Mouse (Mus musculus): Measurements from ENCODE around the gene Cdkal1. TPM values are rescaled to one million over a fixed set of nuclear protein-coding genes. Genes with fewer than 3 reads are reported as not detected.

The Cdkal1 gene
- polyA plus RNA-seq, 1 experiment from 2014 or later: 35.4 TPM

GRCm38 (mm10) chr13:29640186-29640585 is 215.3 kb downstream of the Cdkal1 start:
- H3K27ac ChIP-seq (ENCODE audit: low read depth): no peak overlapping the region
- H3K36me3 ChIP-seq (ENCODE audit: insufficient read depth): no peaks in the 10 kb centered on the region
- H3K9ac ChIP-seq: no peak overlapping the region
- H3K9me3 ChIP-seq (ENCODE audit: low read depth, low read length): no peaks in the 10 kb centered on the region
- TF ChIP-seq CTCF (IDR thresholded peaks at IDR 0.05; ENCODE audit: low read depth): no peak
- WGBS: 64% methylated on average over 1 of the region's 1 CpGs
- H3K4me1 ChIP-seq (ENCODE audit: insufficient read depth): 0 out of 2 replicates have a peak, but pooled peaks cover 6% of the 10 kb centered on the region
- H3K4me2 ChIP-seq: no peak overlapping the region
- H3K27me3 ChIP-seq (ENCODE audit: insufficient read depth, low read length): no peaks in the 10 kb centered on the region
- DNase-seq (no peak), ATAC-seq (ENCODE audit: insufficient read depth) (no peak)
- H3K4me3 ChIP-seq (ENCODE audit: low read depth, low read length): no peak overlapping the region

GRCm38 (mm10) chr13:29638303-29638702 is 217.2 kb downstream of the Cdkal1 start:
- no peak overlapping the region for H3K4me3 ChIP-seq (ENCODE audit: low read depth, low read length)
- no peaks in the 10 kb centered on the region for H3K27me3 ChIP-seq (ENCODE audit: insufficient read depth, low read length)
- ATAC-seq (ENCODE audit: insufficient read depth): no peak
- no peaks in the 10 kb centered on the region for H3K9me3 ChIP-seq (ENCODE audit: low read depth, low read length)
- no peak overlapping the region for H3K4me2 ChIP-seq
- H3K36me3 ChIP-seq (ENCODE audit: insufficient read depth): no peaks in the 10 kb centered on the region
- H3K4me1 ChIP-seq (ENCODE audit: insufficient read depth): 0 out of 2 replicates have a peak, but pooled peaks cover 6% of the 10 kb centered on the region
- 0 out of 2 replicates have a peak overlapping the region, but pooled peaks have one; percentile 18 for H3K27ac ChIP-seq (ENCODE audit: low read depth)
- no peak overlapping the region for H3K9ac ChIP-seq
- no peak for DNase-seq
- 61% methylated on average over 4 of the region's 4 CpGs for WGBS
- TF ChIP-seq CTCF (IDR thresholded peaks at IDR 0.05; ENCODE audit: low read depth): no peak

- H3K27ac ChIP-seq (ENCODE audit: low read depth): no peak overlapping the region
- H3K4me1 ChIP-seq (ENCODE audit: insufficient read depth): 0 out of 2 replicates have a peak, but pooled peaks cover 6% of the 10 kb centered on the region
- H3K36me3 ChIP-seq (ENCODE audit: insufficient read depth): no peaks in the 10 kb centered on the region
- no peak overlapping the region for H3K9ac ChIP-seq
- H3K9me3 ChIP-seq (ENCODE audit: low read depth, low read length): no peaks in the 10 kb centered on the region
- H3K4me2 ChIP-seq: no peak overlapping the region
- TF ChIP-seq CTCF (IDR thresholded peaks at IDR 0.05; ENCODE audit: low read depth): no peak
- no peaks in the 10 kb centered on the region for H3K27me3 ChIP-seq (ENCODE audit: insufficient read depth, low read length)
- DNase-seq (no peak), ATAC-seq (ENCODE audit: insufficient read depth) (no peak)
- H3K4me3 ChIP-seq (ENCODE audit: low read depth, low read length): no peak overlapping the region
- 27% methylated on average over 6 of the region's 6 CpGs for WGBS
Observed at GRCm38 (mm10) chr13:29637788-29638187, 217.7 kb downstream of the Cdkal1 start.

GRCm38 (mm10) chr13:29635581-29635980 is 219.9 kb downstream of the Cdkal1 start:
- Histone ChIP-seq H3K4me3 (ENCODE audit: low read depth, low read length) (no peak overlapping the region), H3K4me2 (no peak overlapping the region), H3K4me1 (ENCODE audit: insufficient read depth) (0 out of 2 replicates have a peak, but pooled peaks cover 6% of the 10 kb centered on the region), H3K9me3 (ENCODE audit: low read depth, low read length) (no peaks in the 10 kb centered on the region), H3K27ac (ENCODE audit: low read depth) (no peak overlapping the region), H3K9ac (no peak overlapping the region), H3K27me3 (ENCODE audit: insufficient read depth, low read length) (no peaks in the 10 kb centered on the region), H3K36me3 (ENCODE audit: insufficient read depth) (no peaks in the 10 kb centered on the region)
- 73% methylated on average over 3 of the region's 3 CpGs for WGBS
- no peak for TF ChIP-seq CTCF (IDR thresholded peaks at IDR 0.05; ENCODE audit: low read depth)
- no peak for ATAC-seq (ENCODE audit: insufficient read depth)
- no peak for DNase-seq

GRCm38 (mm10) chr13:29631342-29631741 is 224.1 kb downstream of the Cdkal1 start:
- peaks cover 4% of the 10 kb centered on the region; the same call in 1 of the 2 replicates for H3K4me1 ChIP-seq (ENCODE audit: insufficient read depth)
- no peak overlapping the region for H3K27ac ChIP-seq (ENCODE audit: low read depth)
- no peaks in the 10 kb centered on the region for H3K36me3 ChIP-seq (ENCODE audit: insufficient read depth)
- H3K4me3 ChIP-seq (ENCODE audit: low read depth, low read length): no peak overlapping the region
- no peaks in the 10 kb centered on the region for H3K27me3 ChIP-seq (ENCODE audit: insufficient read depth, low read length)
- ATAC-seq (ENCODE audit: insufficient read depth): no peak
- H3K9ac ChIP-seq: no peak overlapping the region
- H3K4me2 ChIP-seq: no peak overlapping the region
- DNase-seq: peak; percentile 33
- WGBS: 53% methylated on average over 5 of the region's 5 CpGs
- TF ChIP-seq CTCF (IDR thresholded peaks at IDR 0.05; ENCODE audit: low read depth): no peak
- H3K9me3 ChIP-seq (ENCODE audit: low read depth, low read length): no peaks in the 10 kb centered on the region

- H3K36me3 ChIP-seq (ENCODE audit: insufficient read depth): no peaks in the 10 kb centered on the region
- no peak overlapping the region for H3K27ac ChIP-seq (ENCODE audit: low read depth)
- no peak for TF ChIP-seq CTCF (IDR thresholded peaks at IDR 0.05; ENCODE audit: low read depth)
- ATAC-seq (ENCODE audit: insufficient read depth): no peak; the same call in 1 of the 2 replicates
- no peak overlapping the region for H3K4me3 ChIP-seq (ENCODE audit: low read depth, low read length)
- no peak overlapping the region for H3K4me2 ChIP-seq
- WGBS: 52% methylated on average over 5 of the region's 5 CpGs
- no peak overlapping the region for H3K9ac ChIP-seq
- H3K27me3 ChIP-seq (ENCODE audit: insufficient read depth, low read length): no peaks in the 10 kb centered on the region
- H3K4me1 ChIP-seq (ENCODE audit: insufficient read depth): peaks cover 4% of the 10 kb centered on the region; the same call in 1 of the 2 replicates
- H3K9me3 ChIP-seq (ENCODE audit: low read depth, low read length): no peaks in the 10 kb centered on the region
- peak; percentile 71 for DNase-seq
Observed at GRCm38 (mm10) chr13:29628607-29629006, 226.9 kb downstream of the Cdkal1 start.

- Histone ChIP-seq H3K36me3 (ENCODE audit: insufficient read depth) (no peaks in the 10 kb centered on the region), H3K4me2 (no peak overlapping the region), H3K9me3 (ENCODE audit: low read depth, low read length) (no peaks in the 10 kb centered on the region), H3K4me3 (ENCODE audit: low read depth, low read length) (no peak overlapping the region), H3K4me1 (ENCODE audit: insufficient read depth) (peaks cover 4% of the 10 kb centered on the region; the same call in 1 of the 2 replicates), H3K27ac (ENCODE audit: low read depth) (no peak overlapping the region), H3K9ac (no peak overlapping the region), H3K27me3 (ENCODE audit: insufficient read depth, low read length) (no peaks in the 10 kb centered on the region)
- WGBS: 74% methylated on average over 7 of the region's 7 CpGs
- no peak for TF ChIP-seq CTCF (IDR thresholded peaks at IDR 0.05; ENCODE audit: low read depth)
- peak; percentile 49 for DNase-seq
- no peak for ATAC-seq (ENCODE audit: insufficient read depth)
Observed at GRCm38 (mm10) chr13:29627438-29628124, 227.9 kb downstream of the Cdkal1 start.

Data from lung, embryonic 14.5 days (tissue).